Mouse (Mus musculus) left cerebral cortex, adult 18-20 months (tissue): Measurements from ENCODE around the gene Ttc6. TPM values are rescaled to one million over a fixed set of nuclear protein-coding genes. Genes with fewer than 3 reads are reported as not detected.

ENCODE experiments used
- DNase-seq, 2 experiments: peaks; one replicate each; pipeline ENCODE4 v3.0.0; 2021 to 2022; ENCODE audit warnings: low spot score in 2 of 2, mixed read lengths in 1 of 2
- total RNA-seq, 2 experiments: library from RNA; stranded (reverse); gene quantifications; 2 replicates each; pipeline ENCODE4 v1.2.3; 2021

The Ttc6 gene
- total RNA-seq, 2 experiments from 2014 or later = 0.07 TPM; not detected in 1

GRCm38 (mm10) chr12:57650677-57651076, 86.8 kb downstream of the Ttc6 start:
- no peak for DNase-seq

DNA sequence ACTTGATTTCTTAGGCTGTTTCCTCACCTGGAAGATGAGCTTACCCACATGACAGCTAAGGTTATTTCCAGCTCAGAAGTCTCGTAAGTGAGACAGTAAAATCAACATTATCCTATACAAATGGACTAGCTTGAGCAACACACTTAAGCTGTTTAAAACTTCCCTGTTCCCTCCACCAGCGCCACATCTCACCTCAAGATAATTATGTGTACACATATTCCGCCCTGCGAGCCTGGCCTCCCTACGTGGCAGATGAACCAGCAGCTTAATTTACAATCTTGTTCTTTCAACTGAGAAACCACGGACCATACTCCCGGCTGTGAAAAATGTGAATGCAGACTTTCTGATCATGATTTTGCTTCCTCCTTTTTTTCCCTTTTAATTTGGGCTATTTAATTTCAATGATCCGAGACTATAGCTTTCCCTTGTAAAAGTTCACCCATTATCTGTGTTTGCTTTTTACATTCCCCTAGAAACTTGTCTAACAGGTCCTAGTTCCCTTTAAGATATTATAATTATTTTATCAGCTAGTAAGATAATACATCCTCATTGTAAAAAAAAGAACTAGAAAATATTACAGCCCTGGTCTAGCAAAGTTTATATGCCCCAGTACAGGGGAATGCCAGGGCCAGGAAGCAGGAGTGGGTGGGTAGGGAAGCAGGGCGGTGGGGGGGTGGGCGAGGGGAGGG, 99.2 kb downstream of the Ttc6 start:
- DNase-seq = no peak

DNA sequence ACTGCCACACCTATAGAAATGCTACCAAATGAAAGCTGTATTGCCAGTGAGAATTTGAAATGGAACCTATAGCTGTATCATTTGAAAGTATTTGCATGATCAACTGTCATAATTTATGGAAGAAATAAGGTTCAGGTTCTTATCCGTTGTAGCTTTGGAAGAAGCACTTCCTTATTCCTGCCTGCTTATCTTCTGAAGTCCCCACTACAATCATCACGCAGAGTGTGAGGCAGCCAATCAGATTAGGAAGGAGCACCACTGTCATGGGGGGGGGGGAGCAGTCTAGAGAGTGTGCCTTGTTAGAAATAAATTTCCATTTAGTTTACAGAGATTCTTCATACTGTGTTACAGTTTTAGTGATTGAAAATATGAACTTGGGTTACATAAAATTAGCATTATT, 108.5 kb downstream of the Ttc6 start:
- DNase-seq = no peak

DNA sequence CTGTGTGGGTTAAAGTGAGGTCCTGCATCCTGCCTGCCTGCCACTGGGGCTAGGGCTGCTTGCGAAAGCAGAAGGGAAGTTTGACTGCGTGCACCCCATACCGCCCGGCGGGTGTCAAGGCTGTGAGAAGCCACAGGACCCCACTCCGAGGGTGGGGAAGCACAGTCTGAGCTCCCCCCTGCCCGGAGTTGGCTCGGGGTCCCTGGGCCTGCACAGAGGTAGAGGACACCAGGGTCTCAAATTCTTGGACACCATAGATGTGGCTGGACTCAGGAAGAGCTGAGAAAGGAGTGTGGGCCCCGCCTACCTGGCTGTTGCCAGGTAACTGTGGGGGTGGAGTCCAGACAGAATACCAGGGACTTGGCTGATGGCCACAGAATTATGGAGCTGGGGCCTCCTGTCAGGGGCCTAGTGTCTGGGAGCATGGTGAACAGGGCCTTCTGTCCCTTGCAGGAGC, 121.1 kb downstream of the Ttc6 start:
- DNase-seq = no peak

DNA sequence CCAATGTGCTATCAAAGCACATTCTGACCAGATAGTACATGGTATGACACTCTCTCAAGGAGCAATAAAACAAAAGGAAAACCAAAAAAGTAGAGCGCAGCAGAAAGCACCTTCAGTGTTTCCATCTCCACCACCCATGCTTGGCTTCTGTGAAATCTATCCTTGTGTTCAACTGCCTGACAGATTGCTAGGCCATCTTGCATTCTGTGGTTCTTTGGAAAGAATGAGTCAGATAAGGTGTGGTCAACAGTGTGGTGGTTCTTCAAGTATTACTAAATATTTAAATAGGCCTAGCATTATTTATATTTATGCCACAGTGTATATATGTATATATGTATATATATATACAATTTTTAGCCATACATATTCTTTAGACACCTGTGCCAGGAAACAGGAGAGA, 146.1 kb downstream of the Ttc6 start:
- DNase-seq = no peak

DNA sequence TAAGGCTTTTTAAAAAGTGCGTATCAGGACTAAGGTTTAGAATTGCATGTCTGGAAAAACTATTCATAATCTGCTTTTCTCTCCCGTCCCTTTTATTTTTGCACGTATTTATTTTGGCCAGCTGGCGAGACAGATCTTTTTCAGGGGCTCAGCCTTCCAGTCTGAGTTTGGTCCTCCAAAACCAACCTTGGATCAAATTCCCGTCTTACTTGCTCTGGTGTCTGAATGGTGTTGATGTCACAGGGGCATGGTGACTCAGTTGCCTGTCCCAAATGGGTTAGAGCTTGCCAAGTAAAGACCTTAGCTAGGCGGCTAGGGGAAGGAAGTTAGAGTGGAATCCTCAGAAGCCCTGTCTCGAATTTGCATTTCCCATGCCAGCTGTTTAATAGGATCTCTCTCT, 200.8 kb downstream of the Ttc6 start:
- DNase-seq = no peak

DNA sequence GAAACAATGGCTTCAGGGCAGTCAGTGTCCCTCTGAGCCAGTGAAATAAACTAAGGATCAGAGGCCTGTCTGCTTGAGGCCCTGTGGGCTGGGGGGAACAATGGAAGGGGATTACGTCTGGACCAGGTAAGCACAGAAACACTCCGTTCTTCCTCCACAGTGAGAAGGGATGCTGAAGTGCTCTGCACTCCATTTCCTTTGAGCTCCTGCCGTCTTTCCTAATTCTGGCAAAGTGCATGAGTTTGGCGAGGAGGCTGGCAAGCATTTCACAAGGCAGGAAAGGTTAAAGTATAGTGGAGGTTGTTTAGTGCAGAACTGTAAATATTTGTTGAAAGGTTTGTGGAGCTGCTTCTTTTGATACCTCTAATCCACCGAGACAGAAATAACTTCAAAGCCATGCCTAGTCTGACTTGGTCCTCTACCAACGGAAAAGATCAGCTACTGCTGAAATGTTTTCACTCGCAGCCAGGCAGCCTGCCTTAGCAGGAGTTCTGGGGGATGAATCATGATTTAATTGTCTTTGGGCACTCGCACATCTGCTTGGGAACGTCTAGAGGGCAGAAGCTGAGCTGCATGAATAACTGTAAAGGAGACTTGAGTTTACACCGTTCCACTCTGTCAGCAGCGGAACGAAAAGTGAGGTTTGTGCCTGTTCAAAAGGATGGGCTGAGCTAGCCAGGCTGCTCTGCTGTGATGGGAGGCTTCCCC, 212.5 kb downstream of the Ttc6 start:
- peak in 1 of 2 experiments; percentile 7 for DNase-seq

GRCm38 (mm10) chr12:57781926-57782325, 218.0 kb downstream of the Ttc6 start:
- no peak for DNase-seq

GRCm38 (mm10) chr12:57787471-57787870, 223.6 kb downstream of the Ttc6 start:
- DNase-seq = peak; percentile 29 to 31

Other genes starting within 250 kb of the Ttc6 start
- gene Foxa1, start 17.2 kb upstream of the Ttc6 start, total RNA-seq = not detected